Mouse (Mus musculus) MN1 (cell line): ENCODE data around the gene Ttyh2.
"Not testable (repeated sequence)": the region's sequence is repeated elsewhere in the genome, so short reads cannot be mapped to it uniquely, and the experiment has no call there.

ENCODE experiments used
- DNase-seq: peaks from one replicate; pipeline ENCODE4 v3.0.0-alpha.2; 2016; ENCODE audit warnings: low spot score

Gene Ttyh2

DNA sequence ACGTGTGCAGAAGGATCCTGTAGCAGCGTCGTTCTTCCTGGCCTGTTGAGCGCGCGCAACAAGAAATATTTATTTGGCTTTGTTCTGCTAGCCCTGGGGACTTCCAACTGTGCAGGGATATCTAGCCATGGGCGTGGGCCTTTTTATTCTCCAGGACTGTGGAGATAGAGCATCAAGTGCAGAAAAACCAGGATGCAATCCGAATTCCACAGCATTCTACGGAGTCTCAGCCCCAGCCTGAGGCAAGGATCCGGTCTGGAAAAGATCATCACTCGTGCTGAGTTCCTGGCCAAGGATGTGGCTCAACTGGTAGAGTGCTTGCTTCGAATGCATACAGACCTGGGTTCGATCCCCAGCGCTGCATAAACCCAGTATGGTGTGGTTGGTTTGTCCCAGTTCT lies 13.1 kb upstream of the Ttyh2 start:
- DNase-seq = no peak

DNA sequence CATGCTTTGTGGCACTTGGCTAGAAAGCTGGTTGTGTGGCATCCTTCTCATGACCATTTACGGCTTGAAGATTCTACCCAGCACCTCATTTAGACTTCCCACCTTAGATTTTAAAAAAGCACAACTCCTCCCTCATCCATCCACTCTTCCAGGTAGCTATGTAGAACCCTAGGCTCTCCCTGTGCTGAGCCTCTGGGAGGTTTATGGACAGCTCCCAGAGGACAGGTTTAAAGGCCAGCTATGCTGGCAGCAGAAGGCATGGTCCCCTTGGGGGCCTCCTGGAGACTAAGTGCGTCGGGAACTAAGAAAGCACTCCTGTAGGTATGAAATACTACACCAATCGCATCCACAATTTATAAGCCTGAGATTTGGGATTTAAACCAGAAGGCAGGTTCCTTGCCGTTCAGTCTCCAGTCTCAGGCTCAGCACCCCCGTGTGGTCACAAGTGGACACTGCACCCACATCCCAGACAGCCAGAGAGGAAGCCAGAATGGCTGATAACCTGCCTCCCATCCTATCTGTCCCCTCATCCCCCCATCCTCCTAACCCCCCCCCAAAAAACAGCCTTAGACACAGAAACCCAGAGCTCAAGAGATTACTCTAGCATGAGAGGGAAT lies 12.4 kb upstream of the Ttyh2 start:
- DNase-seq = no peak

DNA sequence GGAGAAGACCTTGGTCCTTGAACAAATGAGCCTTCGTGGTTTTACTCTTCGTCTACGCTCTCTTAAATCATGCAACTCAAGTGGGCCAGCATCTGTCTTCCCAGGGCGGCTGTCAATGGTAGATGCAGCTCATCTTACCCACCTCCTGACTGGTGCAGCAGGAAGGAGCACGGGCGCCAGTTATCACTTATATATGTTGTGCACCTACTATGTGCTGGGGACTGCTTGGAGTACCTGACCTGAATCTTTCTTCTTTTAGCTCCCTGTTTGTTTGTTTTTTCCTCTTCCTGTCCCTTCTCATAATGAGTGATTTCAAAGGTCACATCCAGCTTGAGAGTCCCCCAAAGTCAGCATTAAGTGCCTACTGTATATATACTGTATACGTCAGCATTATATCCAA lies 11.1 kb upstream of the Ttyh2 start:
- no peak for DNase-seq

GRCm38 (mm10) chr11:114665463-114665862 lies 9.8 kb upstream of the Ttyh2 start:
- DNase-seq = no peak

DNA sequence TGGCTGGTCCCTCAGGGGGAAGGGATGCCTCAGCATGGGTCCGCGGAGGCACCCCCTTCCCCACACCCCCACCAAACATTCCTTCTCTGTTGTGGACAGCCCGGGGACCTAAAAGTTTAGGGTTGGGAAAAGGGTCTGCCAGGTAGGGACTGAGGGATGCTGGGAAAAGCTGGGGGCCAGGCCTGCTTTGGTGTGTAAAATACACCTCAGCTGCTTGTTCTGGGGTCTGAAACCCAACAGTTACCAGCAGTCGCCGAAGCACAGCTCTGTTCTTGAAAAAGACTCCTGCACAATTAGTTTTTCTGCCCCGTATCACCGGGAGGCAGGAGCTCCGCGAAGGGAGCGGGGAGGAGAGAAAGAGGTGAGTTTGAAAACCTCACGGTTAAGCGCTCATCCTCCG lies 8.4 kb upstream of the Ttyh2 start:
- DNase-seq = no peak

- no peak for DNase-seq
Measured at GRCm38 (mm10) chr11:114667236-114667931, 7.8 kb upstream of the Ttyh2 start.

DNA sequence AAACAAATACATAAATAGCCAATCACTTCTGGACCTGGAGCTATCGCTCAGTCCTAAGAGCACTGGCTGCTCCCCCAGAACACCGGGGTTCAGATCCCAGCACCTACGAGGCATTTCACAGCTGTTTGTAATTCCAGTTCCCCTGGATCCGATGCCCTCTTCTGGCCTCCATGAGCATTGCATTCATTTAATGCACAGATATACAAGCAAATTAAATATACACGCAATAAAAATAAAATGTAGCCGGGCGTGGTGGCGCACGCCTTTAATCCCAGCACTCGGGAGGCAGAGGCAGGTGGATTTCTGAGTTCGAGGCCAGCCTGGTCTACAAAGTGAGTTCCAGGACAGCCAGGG lies 7.3 kb upstream of the Ttyh2 start:
- DNase-seq = not testable (repeated sequence)

DNA sequence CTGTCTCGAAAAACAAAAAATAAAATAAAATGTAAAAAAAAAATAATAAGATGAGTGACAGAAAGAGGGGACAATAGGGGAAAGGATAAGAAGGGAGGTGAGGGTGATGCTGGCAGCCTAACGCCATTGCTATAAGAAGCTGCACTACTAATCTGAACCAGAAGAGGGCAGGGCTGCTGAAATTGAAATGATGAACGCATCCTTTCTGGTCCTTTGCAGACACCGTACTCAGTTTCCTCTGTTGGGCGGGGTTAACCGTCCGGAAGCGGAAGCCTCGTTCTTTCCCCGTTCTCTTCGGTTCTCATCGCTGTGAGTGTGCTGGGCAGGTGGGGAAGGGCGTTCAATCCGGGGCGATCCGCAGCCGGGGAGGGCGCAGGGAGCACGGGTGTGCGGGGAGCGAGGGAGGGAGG lies 6.9 kb upstream of the Ttyh2 start, which contains the start of gene Rpl38:
TSS of gene Rpl38 (plus strand) at position 224 of the 410 bp plus-strand sequence.
- DNase-seq = peak; percentile 96

DNA sequence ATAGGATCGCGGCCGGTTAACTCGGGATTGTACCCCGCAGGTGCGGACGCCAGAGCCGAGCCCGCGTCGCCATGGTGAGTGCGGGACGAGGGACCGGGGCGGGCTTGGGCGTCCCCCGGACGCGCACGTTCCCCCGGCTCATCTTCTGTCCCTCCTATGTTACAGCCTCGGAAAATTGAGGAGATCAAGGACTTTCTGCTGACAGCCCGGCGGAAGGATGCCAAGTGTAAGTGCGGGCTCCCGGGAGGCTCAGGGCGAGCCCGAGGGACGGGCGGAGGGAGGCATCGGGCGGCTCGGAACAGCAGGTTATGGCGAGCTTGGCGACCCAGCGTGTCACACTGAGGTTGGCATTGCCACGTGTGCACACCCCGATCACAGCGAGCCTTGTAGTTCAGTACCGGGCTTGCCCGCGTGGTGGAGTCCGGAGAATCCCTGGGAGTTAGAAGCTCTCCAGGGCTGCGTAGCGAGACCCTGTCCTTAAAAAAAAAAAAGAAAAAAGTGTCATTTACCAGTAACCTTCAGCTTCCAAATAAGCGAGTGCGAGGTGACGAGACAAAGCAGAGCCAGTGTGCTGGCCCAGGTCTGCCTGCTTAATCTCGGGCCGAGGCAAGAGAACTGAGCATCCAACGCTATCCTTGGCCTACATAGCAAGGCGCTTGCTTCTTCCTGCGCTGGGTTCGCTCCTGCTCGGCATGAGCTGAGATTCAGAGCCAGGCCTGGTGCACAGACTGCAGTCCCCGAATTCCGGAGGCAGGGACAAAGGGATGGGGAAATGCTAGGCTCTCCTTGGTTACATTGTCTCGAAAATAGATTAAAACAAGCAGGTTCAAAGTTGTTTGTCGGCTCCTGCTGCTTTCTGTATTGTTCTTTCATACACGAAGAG lies 6.2 kb upstream of the Ttyh2 start:
- peak; percentile 84 for DNase-seq

- DNase-seq = peak; percentile 33
Measured at GRCm38 (mm10) chr11:114669651-114670168, 5.5 kb upstream of the Ttyh2 start.

- no peak for DNase-seq
Measured at GRCm38 (mm10) chr11:114671147-114671546, 4.1 kb upstream of the Ttyh2 start.

GRCm38 (mm10) chr11:114672794-114673718 lies 2.2 kb upstream of the Ttyh2 start:
- peak; percentile 56 for DNase-seq

DNA sequence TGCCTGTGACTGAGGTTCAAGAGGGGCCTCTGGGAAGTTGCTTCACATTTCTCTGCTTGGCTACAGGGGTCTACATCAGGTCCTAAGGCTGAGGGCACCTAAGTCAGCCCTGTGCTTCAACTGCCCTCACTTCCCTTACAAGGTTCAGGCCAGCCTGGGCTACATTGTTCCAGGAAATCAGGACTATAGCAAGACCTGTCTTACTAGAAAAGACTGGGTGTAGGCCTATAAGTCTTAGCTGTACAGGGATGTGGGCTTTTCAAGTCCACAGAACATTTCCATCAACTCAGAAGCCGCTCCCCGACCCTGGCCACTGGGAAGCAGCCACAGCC lies 1.5 kb upstream of the Ttyh2 start:
- DNase-seq = no peak

GRCm38 (mm10) chr11:114674180-114674579 lies 1.1 kb upstream of the Ttyh2 start:
- no peak for DNase-seq

DNA sequence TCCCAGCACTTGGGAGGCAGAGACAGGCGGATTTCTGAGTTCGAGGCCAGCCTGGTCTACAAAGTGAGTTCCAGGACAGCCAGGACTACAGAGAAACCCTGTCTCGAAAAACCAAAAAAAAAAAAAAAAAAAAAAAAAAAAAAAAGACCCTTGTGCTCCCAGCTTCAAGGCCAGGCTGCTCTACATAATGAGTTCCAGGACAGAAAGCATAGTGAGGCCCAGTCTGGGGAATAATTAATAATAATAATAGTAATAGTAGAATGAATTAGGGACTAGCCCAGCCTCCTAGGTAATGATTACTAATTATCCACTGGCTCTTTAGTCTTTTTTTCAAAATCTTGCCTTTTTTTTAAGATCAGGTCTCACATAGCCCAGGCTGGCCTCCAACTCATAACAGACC lies 435 bp upstream of the Ttyh2 start:
- DNase-seq = not testable (repeated sequence)

DNA sequence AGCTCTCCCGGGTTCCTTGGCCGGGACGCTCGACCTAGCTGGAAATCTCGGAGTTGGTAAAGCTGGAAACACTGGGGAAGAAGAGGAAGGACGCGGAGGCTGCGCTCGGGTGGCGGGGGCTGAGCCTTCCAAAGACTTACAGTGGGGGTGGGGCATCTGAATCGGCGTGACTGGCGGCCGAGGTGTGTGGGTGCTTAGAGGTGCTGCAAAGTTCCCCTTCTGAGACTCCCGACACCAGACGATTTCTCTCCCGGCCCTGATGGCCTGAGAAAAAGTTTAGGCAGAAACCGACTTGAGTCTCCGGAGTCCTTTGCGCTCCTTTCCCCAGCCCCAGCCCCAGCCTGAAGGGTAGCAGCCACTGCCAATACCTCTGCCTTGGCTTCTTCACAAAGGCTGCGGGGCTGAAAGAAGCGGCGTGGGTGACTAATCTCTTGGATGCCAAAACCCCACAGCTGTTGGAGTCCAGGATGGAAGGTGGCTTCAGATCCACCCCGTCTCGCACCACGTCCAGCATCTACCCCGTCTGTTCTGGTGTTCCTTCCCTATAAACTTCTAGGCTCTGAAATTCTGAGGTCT lies 683 bp downstream of the Ttyh2 start:
- peak; percentile 32 for DNase-seq

DNA sequence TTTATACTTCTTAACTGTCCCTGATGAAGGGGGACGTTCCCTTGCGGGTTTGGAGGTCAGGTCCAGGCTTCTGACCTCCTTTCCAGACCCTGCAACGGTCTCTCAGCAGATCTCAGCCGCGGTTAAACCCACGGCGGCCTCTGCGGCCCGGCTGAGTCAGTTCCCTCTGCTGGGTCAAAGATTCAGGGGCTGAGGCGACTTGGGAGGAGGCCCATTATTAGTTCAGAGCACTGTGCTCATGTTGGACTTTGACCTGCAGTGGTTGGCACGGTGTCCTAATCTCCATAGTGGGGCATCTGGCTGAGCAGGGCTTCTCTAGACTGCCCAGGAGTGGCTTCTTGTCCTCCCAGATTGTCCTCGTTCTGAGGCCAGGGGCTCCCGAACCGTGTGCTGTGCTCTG lies 1.2 kb downstream of the Ttyh2 start:
- DNase-seq = no peak

GRCm38 (mm10) chr11:114676896-114677530 lies 1.8 kb downstream of the Ttyh2 start:
- no peak for DNase-seq

- no peak for DNase-seq
Measured at GRCm38 (mm10) chr11:114679582-114679981, 4.4 kb downstream of the Ttyh2 start.

- DNase-seq = no peak
Measured at GRCm38 (mm10) chr11:114680291-114680690, 5.1 kb downstream of the Ttyh2 start.

GRCm38 (mm10) chr11:114681054-114681453 lies 5.8 kb downstream of the Ttyh2 start:
- no peak for DNase-seq
